Mouse (Mus musculus): Measurements from ENCODE around the gene Map4k4. TPM values are rescaled to one million over a fixed set of nuclear protein-coding genes. Genes with fewer than 3 reads are reported as not detected.
A peak's percentile ranks its signal among the peaks of the same experiment; 100 is the strongest.

Gene Map4k4
- total RNA-seq, 2 experiments from 2014 or later = 20.4 to 29.6 TPM

GRCm38 (mm10) chr1:39980314-39981290 is 79.9 kb downstream of the Map4k4 start:
- ATAC-seq (replicated peaks; ENCODE audit: low FRiP score, low TSS enrichment, poor library complexity, severe bottlenecking) = no peak

GRCm38 (mm10) chr1:39981970-39982369 is 81.3 kb downstream of the Map4k4 start:
- no peak for ATAC-seq (replicated peaks; ENCODE audit: low FRiP score, low TSS enrichment, poor library complexity, severe bottlenecking)

- ATAC-seq (replicated peaks; ENCODE audit: low FRiP score, low TSS enrichment, poor library complexity, severe bottlenecking) = no peak
These were observed 82.2 kb downstream of the Map4k4 start for GRCm38 (mm10) chr1:39982727-39983487.

- no peak for ATAC-seq (replicated peaks; ENCODE audit: low FRiP score, low TSS enrichment, poor library complexity, severe bottlenecking)
These were observed 83.6 kb downstream of the Map4k4 start for GRCm38 (mm10) chr1:39984331-39984730.

- ATAC-seq (replicated peaks; ENCODE audit: low FRiP score, low TSS enrichment, poor library complexity, severe bottlenecking) = no peak
These were observed 86.1 kb downstream of the Map4k4 start for GRCm38 (mm10) chr1:39986820-39987219.

GRCm38 (mm10) chr1:39988841-39989240 is 88.1 kb downstream of the Map4k4 start:
- ATAC-seq (replicated peaks; ENCODE audit: low FRiP score, low TSS enrichment, poor library complexity, severe bottlenecking) = no peak

- no peak for ATAC-seq (replicated peaks; ENCODE audit: low FRiP score, low TSS enrichment, poor library complexity, severe bottlenecking)
These were observed 89.3 kb downstream of the Map4k4 start for GRCm38 (mm10) chr1:39990041-39990440.

- no peak for ATAC-seq (replicated peaks; ENCODE audit: low FRiP score, low TSS enrichment, poor library complexity, severe bottlenecking)
These were observed 93.2 kb downstream of the Map4k4 start for GRCm38 (mm10) chr1:39993921-39994320.

- no peak for ATAC-seq (replicated peaks; ENCODE audit: low FRiP score, low TSS enrichment, poor library complexity, severe bottlenecking)
These were observed 94.9 kb downstream of the Map4k4 start for GRCm38 (mm10) chr1:39995593-39995992.

- ATAC-seq (replicated peaks; ENCODE audit: low FRiP score, low TSS enrichment, poor library complexity, severe bottlenecking) = no peak
These were observed 99.8 kb downstream of the Map4k4 start for GRCm38 (mm10) chr1:40000476-40000875.

- ATAC-seq (replicated peaks; ENCODE audit: low FRiP score, low TSS enrichment, poor library complexity, severe bottlenecking) = peak; percentile 68
These were observed 100.2 kb downstream of the Map4k4 start for GRCm38 (mm10) chr1:40000899-40001298.

GRCm38 (mm10) chr1:40002129-40002727 is 101.5 kb downstream of the Map4k4 start:
- 0 out of 2 replicates have a peak, but pooled peaks have one; percentile 44 for ATAC-seq (replicated peaks; ENCODE audit: low FRiP score, low TSS enrichment, poor library complexity, severe bottlenecking)

GRCm38 (mm10) chr1:40006043-40006651 is 105.4 kb downstream of the Map4k4 start:
- ATAC-seq (replicated peaks; ENCODE audit: low FRiP score, low TSS enrichment, poor library complexity, severe bottlenecking) = no peak

- ATAC-seq (replicated peaks; ENCODE audit: low FRiP score, low TSS enrichment, poor library complexity, severe bottlenecking) = no peak
These were observed 107.3 kb downstream of the Map4k4 start for GRCm38 (mm10) chr1:40007962-40008471.

- no peak for ATAC-seq (replicated peaks; ENCODE audit: low FRiP score, low TSS enrichment, poor library complexity, severe bottlenecking)
These were observed 112.0 kb downstream of the Map4k4 start for GRCm38 (mm10) chr1:40012696-40013095.

- ATAC-seq (replicated peaks; ENCODE audit: low FRiP score, low TSS enrichment, poor library complexity, severe bottlenecking) = no peak
These were observed 114.5 kb downstream of the Map4k4 start for GRCm38 (mm10) chr1:40015066-40015678.

GRCm38 (mm10) chr1:40021617-40022016 is 120.9 kb downstream of the Map4k4 start:
- ATAC-seq (replicated peaks; ENCODE audit: low FRiP score, low TSS enrichment, poor library complexity, severe bottlenecking) = no peak

- no peak for ATAC-seq (replicated peaks; ENCODE audit: low FRiP score, low TSS enrichment, poor library complexity, severe bottlenecking)
These were observed 121.9 kb downstream of the Map4k4 start for GRCm38 (mm10) chr1:40022472-40023135.
